Mouse (Mus musculus) erythroblast, adult 5-6 weeks (primary cell): Measurements from ENCODE around the gene Skap1. TPM values are rescaled to one million over a fixed set of nuclear protein-coding genes. Genes with fewer than 3 reads are reported as not detected.

Source experiments
- ATAC-seq: replicated peaks from 2 replicates; pipeline ENCODE4 v1.8.0; 2016; ENCODE audit warnings: moderate number of reproducible peaks, mild to moderate bottlenecking, moderate TSS enrichment, inconsistent platforms; ENCODE audit not compliant: poor library complexity, low FRiP score, severe bottlenecking
- total RNA-seq, 2 experiments: library from RNA; stranded (forward) in 1 of 2; stranded (reverse) in 1 of 2; fragments of 150-400 nt in 1 of 2; fragments of 200-764, 138-1000 nt in 1 of 2; gene quantifications; 2 replicates each; pipeline versions ENCODE4 v1.2.3 to v1.2.4; 2015 to 2017; ENCODE audit warnings: low replicate concordance in 2 of 2

Skap1 gene
- total RNA-seq, 2 experiments from 2014 or later, result not detected

DNA sequence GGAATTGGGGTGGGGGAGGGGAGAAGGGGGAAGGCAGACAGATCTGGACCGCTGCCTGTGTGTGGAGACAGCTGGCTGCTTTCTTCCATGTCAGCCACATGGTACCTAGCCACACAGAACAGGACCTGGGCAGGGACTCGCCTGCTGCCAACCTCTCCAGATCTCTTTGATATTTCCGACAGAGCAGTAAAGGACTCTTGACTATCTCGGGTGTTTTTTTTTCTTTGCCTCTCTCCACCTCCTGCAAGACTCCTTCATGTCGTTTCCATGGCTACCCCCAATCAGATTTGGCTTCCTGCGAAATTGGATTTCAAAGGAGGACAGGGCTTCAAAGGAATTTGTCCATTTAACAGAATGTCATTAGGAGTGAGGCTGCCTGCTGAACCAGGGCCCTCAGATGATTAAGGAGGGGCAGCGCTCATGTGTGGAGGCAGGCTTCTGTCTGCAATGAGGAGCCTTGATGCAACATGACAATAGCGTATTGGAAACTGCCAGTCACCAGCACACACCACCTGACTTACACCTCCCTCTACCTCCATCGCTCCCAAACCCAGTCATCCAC, 2.1 kb upstream of the Skap1 start:
- ATAC-seq, result no peak

DNA sequence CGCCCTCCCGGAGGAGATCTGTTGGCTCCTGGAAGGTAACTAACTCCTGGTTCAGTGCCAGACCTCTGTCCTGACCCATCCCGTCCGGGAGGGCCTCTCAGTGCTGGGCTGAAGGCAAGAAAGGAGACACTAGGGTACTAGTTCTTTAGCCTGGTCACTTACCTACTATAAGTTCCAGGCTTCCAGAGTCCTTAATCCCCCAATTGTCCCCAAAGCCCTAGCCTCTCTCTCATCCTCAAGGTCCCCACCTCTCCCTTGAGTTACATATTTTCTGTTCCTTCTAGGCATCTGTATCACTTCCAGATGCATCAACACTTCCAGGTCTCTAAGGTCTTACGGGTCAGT, 295 bp downstream of the Skap1 start:
- no peak for ATAC-seq

DNA sequence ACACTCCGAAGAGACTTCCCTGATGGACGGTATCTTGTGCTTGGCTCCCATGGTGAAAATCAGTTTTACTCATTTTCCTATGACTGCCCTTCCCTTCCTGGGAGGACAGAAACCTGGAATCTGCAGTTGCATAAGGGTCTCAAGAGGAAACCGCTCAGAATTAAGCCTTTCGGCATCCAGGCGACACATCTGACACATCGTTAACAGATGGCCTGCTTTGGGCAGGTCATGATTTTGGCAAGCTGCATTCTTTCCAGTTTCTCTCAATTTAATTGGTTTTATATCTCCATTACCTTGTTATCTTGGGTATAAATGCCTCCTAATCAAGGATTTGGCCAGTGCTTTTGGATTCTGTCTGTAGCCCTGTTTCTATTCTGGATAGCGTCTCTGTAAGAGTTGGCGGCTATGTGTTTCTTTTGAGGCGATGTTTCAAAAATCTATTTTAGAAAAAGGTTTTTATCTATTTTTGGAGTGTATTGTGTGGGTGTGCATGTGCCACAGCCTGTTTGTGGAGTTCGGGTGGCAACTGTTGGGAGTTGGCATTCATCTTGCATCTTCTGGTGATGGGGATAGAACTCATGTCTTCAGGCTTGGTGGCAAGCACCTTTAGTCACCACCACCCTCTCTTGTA, 1.1 kb downstream of the Skap1 start:
- ATAC-seq, result no peak

DNA sequence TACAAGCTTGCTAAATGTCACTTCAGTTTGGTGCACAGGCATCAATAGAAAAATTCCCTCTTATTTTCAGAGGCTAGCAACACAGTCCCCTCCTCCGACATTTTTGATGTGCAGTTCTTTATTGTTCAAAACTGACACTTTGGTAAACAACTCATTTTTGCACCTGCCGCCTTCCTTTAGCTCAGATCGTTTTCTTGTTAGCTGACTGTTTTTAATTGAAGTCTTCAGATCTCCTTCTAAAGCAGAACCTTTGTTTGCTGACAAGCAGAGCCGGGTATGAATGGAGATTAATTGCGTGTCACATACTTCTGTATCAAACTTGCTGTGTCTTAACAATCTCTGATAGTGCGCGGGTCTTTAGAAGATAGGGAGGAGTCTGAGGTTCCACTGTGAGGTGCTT, 2.0 kb downstream of the Skap1 start:
- ATAC-seq, result no peak

DNA sequence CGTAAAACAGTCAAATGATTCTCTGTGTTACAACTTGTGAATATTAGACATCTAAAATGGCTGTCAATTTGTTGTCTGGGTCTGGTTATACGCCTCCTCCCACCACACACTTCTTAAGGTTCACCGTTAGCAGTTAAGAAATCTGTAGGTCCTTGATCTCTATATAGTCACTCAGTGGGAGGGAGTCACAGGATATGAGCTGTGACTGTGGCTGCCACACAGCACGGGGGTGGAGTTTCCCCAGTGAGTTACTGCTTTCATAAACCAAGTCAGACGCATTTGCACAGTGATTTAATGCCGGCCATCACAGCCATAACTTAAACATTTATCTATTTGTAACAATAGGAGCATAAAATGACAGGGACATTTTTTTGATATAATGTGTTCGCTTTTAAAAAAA, 2.6 kb downstream of the Skap1 start:
- ATAC-seq, result no peak

DNA sequence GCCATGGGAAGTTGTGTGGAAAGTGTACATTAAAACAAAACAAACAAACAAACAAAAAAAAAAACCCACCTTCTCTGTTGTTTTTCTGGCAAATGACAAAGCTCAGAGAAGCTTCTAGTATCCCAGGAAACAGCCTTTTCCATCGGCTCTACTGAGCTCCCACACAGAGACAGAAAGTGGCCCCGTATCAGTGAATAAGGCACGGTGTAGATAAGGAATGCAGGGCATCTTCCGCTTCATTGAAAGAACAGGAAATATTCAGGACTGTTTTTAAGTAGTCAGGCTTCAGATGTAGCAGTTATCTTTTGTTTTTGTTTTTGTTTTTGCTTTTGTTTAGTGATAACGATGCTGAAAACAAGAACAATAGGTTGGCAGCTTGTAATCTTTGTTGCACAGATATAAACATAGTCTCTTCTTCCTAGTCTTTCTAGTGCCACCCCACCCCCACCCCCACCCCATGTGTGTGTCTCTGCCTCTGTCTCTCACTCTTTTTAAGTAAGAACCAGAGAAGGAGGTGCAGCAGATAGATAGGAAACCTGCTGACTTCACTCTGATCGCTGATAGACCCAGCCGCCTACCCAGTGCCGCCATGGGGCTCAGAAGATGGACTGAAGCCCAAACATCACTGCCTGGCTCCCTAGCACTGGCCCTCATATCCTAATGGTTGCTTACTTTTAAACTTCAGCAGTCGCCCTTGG, 3.8 kb downstream of the Skap1 start:
- ATAC-seq, result no peak

DNA sequence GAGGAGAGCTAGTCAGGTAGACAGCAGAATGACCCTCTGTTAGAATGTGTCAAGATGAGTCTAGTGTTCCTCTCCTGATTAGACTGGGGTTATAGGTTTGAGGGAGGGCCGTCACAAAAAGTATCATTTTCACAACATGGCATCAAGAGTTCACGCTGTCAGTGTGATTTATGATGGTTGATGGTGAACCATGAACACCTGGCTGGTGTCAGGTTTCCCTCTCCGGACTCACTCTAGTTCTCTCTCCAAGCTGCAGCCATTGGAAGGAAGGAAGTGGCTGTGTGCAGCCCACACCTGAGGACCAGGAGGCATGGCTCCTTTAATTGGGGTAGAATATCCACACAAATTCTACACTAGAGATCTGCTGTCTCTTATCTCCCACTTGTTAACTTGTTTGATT, 18.3 kb downstream of the Skap1 start:
- no peak for ATAC-seq

DNA sequence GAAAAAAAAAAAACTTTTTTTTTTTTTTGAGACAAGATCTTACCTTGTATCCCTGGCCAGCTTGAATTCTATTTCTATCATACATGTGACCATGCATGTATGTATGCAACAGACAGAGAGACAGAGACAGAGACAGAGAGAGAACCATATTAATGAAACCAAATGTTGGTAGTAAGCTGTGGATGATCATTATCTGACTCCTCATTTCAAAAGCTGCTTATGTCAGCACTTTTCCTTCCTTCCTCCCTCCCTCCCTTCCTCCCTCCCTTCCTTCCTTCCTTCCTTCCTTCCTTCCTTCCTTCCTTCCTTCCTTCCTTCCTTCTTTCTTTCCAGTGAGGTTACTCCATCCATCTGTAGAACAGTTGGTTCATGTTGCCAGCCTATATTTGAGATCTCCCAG, 18.8 kb downstream of the Skap1 start:
- ATAC-seq, result no peak

DNA sequence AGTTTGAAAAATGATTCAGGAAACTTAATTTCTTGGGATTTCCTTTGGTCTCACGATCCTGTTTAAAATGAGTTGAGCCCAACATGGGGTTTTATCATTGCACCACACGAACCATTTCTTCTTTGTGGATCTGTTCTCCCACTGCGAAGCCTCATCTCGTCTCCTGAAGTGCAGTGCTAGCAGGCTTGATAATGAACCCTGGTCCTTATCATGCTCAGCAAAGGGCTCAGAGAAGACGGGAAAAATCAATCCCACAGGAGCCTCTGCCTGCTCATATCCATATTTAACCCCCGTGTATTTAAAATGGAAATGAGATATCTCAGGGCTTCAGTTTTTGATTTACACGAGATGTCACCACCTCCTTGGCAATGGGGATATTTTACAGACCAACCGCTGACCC, 34.1 kb downstream of the Skap1 start:
- no peak for ATAC-seq

DNA sequence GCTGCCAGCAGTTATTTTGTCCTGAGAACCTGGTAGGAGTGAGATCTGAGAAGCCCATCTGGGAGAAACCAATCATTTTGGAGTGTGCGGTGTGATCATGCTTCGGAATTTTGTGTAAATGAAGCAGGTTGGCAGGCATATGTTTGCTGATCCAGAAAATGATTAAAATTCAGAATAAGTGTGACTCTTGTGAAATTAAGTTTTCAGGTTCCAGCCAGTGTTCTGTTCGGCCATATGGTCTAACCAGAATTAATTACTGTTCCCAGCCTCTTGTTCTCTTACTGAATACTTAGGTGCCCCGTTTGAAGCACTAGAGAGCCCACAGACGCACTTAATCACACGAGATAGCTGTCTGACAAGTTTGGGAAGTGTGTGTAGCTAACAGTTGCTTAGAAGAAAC, 36.6 kb downstream of the Skap1 start:
- no peak for ATAC-seq

DNA sequence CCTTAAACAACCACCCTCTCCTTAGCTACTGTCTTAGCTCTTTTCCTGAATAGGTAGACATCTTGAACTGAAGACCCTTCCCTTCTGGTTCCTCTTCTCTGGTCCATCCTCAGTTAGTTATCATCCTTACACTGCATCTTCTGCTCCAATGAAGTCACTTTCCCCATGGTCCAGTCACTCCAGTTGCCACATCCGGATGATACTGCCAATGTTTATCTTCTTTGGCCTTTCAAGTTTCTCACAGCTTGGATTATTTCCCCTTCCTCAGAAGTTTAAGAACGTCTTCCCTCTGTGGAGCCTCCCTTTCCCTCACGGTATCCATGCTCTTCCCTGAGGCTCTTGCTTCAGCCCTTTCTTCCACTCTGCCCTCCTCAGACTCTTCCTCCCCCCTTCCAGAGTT, 38.6 kb downstream of the Skap1 start:
- no peak for ATAC-seq

DNA sequence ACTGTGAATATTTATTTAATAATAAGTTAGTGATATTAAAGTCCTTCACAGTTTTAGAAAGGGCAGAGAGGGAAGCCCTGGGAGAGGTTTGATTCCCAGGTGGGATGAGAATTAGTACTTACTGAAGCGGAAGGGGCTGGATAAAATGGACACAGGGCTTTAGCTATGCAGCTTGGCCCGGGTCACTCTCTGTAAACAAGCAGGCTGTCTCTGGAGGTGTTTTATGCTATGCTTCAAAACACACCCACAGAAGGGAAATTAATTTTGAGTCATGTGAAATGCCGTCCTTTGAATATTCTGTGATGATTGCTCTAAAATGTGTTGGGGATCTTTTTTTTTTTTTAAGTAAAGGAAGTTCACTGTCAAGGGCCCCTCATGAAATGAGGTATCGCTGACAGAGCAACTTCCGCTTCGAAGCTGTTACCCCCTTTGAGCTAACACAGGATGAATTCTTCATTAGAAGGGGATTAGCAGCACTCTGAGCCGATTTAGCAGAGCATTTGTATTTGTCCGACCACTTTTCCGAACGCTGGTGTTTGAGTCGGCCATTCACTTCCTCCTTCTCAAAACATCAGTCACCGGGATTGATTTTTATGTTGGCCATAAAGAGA, 40.2 kb downstream of the Skap1 start:
- ATAC-seq, result no peak

DNA sequence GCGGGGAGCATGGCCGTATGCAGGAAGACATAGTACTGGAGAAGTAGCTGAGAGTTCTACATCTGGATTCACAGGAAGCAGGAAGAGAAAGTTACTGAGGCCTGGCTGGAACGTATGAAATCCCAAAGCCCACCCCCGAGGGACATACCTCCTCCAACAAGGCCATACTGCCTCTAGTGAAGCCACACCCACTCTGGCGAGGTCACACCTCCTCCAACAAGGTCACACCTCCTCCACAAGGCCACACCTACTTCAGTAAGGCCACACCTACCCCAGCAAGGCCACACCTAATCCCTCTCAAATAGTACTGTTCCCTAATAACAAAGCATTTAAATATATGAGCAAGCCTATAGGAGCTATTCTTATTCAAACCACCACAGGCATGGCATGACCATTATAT, 41.4 kb downstream of the Skap1 start:
- no peak for ATAC-seq

DNA sequence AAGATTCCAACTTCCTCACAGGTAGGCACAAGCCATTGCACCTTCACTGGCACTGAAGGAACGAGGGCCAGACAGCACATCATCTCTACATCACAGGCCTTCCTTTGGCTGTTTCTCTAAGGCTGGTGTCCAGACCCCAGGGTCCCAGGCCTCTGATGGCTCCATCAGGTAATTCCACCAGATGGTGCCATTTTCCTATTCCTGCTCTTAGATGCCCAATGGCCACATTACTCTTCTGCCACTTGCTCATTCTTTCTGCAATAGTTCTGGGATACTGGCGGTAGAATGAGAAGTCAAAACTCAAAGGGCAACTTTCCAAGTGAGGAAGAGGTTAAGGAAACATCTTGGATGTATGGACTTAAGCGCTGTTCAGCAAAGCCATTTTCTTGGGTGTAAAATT, 50.8 kb downstream of the Skap1 start:
- ATAC-seq, result no peak

DNA sequence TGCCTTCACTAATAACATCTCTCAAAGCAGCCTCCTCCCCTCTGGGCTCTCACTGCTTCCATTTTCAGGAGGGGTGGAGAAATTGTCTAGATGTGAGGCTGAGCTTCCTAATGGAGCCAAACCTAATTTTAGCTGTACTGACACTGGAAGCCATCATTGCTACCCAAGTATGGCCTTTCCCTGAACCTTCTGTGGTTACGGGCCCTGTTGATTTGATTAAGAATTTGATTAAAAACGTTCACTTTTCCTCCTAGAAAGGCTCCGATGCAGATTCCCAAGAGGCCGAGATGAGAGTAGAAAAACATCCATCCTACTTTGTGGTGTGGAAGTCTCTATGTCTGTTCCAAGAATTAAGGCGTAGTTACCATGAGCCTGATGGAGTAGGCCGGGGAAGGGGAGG, 60.1 kb downstream of the Skap1 start:
- ATAC-seq, result no peak

DNA sequence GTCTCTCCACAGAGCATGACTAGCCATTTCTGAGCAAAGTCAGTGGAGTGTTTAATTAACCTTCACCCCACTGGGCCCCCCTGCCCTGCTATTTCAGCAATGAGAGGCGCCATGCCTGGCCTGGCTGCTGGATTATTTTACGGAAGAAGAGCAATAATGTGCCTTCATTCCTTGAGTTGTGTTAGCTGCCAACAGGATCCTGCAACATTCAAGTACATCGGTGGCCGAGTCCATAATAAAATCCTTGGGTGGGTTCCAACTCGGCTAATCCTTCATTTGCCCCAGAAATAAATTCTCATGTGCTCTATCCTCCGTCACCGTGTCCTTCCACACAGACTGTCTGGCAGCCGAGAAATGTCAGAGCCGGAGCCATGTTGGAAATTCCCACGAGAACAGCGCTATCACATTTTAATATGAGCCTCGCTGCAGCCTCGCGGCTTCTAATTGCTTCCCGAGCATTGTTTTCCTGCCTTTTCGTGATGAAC, 61.8 kb downstream of the Skap1 start:
- ATAC-seq, result no peak

DNA sequence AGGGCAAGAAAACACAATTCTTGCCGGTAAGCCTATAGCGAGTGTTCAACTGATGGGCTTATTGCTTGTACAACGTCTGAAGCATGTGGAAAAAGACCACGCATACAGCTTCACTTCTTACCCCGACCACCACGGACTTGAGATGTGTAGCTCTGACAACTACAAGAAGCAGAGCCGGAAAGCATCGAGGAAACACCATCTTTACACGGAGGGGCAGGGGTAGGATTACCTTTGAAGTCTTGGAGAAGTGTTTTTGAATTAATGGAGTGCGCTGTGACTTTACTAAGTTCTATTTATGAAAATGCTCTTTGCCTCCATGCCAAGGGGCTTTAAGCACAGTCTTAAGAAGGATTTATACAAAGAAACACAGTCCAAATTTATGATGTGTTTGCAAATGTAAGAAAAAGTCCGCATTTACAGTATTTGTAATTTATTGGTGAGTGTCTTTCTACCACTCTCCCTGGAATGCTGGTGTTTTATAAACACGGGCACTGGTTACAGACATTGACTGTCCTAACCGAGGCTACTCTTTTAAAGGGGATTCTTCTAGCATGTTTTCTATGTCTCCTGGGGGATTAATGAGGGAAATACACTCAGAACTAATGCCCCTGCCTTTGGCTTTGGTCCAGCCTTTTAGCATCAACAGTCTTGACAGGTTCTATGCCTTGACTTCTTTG, 67.5 kb downstream of the Skap1 start:
- no peak for ATAC-seq

DNA sequence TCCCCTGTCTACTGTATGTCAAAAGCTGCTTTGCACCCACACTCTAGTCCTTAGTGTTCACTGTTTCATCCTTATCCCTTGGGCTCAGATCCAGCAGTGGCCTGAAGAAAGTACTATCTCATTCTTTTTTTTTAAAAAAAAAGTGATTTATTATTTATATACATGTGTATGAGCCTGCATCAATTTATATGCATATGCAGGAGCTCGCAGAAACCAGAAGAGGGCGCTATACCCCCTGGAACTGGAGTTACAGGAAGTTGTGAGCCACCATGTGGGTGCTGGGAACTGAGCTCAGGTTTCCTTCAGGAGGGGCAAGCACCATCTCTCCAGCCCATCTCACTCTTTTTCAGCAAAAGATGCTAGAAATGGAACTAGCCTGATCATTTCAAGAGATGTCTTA, 70.1 kb downstream of the Skap1 start:
- ATAC-seq, result no peak

DNA sequence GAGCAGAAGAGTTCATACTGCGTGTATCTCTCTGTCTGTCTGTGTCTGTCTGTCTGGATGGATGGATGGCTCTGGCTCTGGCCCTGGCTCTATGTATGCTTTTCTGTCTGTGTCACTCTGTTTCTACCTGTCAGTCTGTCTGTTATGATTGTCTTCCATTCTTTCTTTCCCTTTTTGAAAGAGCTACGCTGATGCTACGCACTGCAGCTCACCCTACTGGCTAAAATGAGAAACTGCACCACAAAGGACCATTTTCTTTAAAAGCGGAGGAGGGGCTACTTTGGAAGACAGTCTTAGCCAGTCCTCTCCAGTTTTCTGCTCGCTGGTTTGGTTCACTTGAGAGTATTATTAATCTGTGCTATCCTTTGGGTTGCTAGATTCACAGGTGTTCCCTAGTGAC, 71.8 kb downstream of the Skap1 start:
- no peak for ATAC-seq

DNA sequence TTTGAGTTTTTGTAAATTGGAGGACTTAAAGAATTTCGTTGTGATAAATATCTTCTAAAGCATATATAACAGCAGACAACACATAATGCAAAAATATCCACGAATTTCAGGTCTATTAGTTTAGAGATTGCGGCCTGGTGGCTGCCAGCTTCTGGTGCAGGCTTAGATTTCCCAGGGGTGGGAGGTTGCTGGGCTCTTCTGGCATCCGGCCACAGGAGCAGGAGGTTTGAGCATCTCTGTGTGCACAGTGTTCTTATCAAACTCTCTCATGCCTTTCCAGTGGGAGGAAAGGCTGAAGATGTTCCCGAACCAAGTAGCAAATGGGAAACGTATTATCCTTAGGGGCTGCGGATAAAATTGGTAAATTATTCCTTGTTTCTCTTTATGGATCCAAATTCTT, 77.6 kb downstream of the Skap1 start:
- no peak for ATAC-seq

DNA sequence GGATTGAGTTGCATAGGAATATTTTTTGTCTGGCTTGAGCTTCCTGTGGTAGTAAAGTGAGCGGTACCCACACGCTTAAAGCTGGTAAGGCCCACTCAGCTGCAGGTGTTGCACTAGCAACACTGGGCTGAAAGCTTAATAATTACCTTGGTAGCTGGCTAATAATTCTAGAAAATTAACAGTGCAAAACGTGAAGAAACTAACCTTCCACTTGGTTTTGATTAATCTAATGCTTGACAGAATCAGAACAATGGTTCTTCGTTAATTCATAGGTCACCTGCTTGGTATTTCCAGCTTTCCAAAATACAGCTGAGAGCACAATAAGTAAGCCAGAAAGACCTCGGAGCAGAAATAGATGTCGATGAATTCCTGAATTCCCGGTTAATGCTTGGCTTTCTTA, 78.2 kb downstream of the Skap1 start:
- ATAC-seq, result no peak
